Mouse (Mus musculus): Measurements from ENCODE around the gene Ppat. TPM values are rescaled to one million over a fixed set of nuclear protein-coding genes. Genes with fewer than 3 reads are reported as not detected.
"Not testable (repeated sequence)": the region's sequence is repeated elsewhere in the genome, so short reads cannot be mapped to it uniquely, and the experiment has no call there.

Ppat gene
- 12.1 and 13.0 TPM in 2 replicates for polyA plus RNA-seq (2015; fragmentation: Nextera tagmentation; extraction: Ambion mirVana)

DNA sequence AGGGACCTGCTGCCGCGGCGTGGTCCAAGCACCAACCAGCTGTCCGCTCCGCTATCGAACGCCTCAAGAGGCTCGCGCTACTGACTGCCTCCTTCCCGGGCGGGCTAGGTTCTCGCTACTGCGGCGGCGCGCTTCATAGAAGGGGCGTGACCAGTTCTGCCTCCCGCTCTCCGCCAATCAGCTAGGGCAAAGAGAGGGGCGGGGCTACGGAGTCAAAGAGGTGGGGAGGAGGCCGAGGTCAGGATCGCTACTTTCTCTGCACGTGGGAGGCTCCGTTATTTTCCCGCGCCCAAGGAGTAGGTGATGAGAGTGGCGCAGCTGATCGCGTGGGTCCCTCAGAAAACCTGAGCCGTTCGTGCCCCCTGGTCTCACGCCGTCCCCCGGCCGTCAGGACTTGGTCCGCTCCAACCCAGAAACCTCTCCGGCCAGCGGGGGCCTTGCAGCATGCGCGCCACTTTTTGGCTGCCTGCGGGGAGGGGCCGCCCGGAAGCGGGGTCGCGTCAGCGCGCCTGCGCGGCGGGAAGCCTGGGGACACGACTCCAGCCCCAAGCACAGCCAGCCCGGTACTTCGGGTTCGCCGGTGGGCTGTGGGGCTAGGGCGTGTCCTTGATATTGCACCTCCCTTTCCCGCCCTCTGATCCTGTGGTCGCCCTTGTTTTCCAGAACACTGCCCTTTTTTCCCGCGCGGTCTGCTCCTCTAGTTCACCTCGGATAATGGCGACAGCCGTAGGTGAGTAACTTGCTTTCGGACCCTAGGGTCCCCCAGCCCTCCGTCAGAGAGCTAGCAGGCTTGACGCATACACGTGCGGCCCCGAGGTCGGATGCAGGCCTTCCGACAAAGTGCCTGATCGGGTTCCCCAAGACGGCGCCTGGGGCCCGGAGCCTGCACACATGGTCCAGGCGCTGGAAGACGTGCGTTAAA is at the start of gene Ppat, which contains the start of gene Paics:
Gene Ppat, minus strand, starts transcription at position 473 of the 922 bp plus-strand sequence.
Gene Paics, plus strand, starts transcription at position 202 of the 922 bp plus-strand sequence.
- Histone ChIP-seq H3K27me3 (no peaks in the 10 kb centered on the region), H3K4me1 (replicated peaks) (peaks cover 33% of the 10 kb centered on the region), H3K4me2 (peak within 1 kb of the TSS; percentile 92), H3K4me3 (peak within 1 kb of the TSS; percentile 63), H3K36me3 (peaks cover under 1% of the 10 kb centered on the region), H3K9ac (peak within 1 kb of the TSS; percentile 75), H3K27ac (peak within 1 kb of the TSS; percentile 85), H3K9me3 (no peaks in the 10 kb centered on the region)
- WGBS = 0% methylated on average over 81 of the region's 81 CpGs
- ATAC-seq (ENCODE audit: low FRiP score) = peak; percentile 98

DNA sequence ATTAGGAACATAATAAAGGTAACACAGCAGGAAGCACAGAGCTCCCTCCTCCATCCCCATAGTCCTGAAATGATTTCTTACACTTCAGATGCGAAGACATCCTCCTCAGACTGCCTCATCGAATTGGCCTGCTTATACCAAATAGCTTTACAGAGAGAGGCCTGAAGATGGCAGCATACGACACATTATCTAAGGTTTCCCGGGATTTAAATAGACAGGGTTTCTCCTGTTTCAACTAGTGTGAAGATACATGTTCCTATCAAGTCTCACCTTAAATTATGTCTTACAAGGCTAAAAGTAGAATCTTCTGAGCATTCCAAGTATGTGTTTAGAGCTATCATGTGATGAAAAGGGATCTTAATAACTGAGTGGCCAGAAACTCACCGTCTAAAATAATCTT is 47.0 kb upstream of the Ppat start:
- no peak overlapping the region for H3K27ac ChIP-seq
- H3K4me2 ChIP-seq = no peak overlapping the region
- no peaks in the 10 kb centered on the region for H3K4me1 ChIP-seq (replicated peaks)
- no peak overlapping the region for H3K9ac ChIP-seq
- no peak for ATAC-seq (ENCODE audit: low FRiP score)
- WGBS = 52% methylated on average over 5 of the region's 5 CpGs
- H3K9me3 ChIP-seq = no peaks in the 10 kb centered on the region
- no peaks in the 10 kb centered on the region for H3K27me3 ChIP-seq
- no peak overlapping the region for H3K4me3 ChIP-seq
- H3K36me3 ChIP-seq = peaks cover 69% of the 10 kb centered on the region

DNA sequence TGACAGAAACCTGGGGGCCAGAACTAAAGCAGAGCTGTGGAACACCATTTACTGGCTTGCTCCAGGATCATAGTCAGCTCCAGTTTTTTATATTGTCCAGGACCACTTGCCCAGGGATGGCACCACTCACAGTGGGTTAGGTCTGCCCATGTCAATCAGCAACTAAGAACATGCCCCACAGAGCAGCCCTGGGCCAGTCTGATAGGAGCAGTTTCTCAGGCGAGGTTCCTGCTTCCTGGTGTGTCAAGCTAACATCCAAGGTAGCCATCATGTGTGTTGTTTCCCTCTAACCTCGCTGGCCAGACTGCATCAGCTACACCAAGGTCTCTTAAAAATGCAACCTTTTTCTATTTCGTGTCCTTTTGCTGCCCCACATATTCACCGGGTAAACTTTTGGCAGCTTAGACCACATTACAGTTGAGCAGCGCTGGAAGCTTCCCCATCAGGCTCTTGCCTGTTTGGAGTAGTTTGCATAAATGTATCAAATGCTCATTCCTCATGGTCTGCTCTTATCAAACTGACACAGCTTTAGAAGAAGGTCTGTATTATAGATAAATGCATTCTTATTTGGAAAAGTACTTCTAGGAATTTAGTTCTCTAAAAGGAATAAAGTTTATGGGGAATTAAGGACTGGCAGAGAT is 41.9 kb upstream of the Ppat start:
- Histone ChIP-seq H3K4me2 (no peak overlapping the region), H3K27ac (no peak overlapping the region), H3K4me1 (replicated peaks) (no peaks in the 10 kb centered on the region), H3K4me3 (no peak overlapping the region), H3K36me3 (peaks cover 82% of the 10 kb centered on the region), H3K27me3 (no peaks in the 10 kb centered on the region), H3K9me3 (no peaks in the 10 kb centered on the region), H3K9ac (no peak overlapping the region)
- no peak for ATAC-seq (ENCODE audit: low FRiP score)
- 93% methylated on average over 5 of the region's 5 CpGs for WGBS

- no peak overlapping the region for H3K27ac ChIP-seq
- WGBS = 98% methylated on average over 3 of the region's 3 CpGs
- H3K4me3 ChIP-seq = no peak overlapping the region
- no peak for ATAC-seq (ENCODE audit: low FRiP score)
- H3K4me1 ChIP-seq (replicated peaks) = no peaks in the 10 kb centered on the region
- peaks cover 80% of the 10 kb centered on the region for H3K36me3 ChIP-seq
- no peaks in the 10 kb centered on the region for H3K27me3 ChIP-seq
- no peak overlapping the region for H3K9ac ChIP-seq
- no peaks in the 10 kb centered on the region for H3K9me3 ChIP-seq
- no peak overlapping the region for H3K4me2 ChIP-seq
Measured at GRCm38 (mm10) chr5:76990789-76991188, 39.4 kb upstream of the Ppat start.

GRCm38 (mm10) chr5:76984015-76984414 is 32.6 kb upstream of the Ppat start:
- H3K4me1 ChIP-seq (replicated peaks) = no peaks in the 10 kb centered on the region
- H3K27me3 ChIP-seq = no peaks in the 10 kb centered on the region
- H3K36me3 ChIP-seq = peaks cover 71% of the 10 kb centered on the region
- no peaks in the 10 kb centered on the region for H3K9me3 ChIP-seq
- ATAC-seq (ENCODE audit: low FRiP score) = no peak
- no peak overlapping the region for H3K9ac ChIP-seq
- WGBS = 95% methylated on average over 11 of the region's 11 CpGs
- no peak overlapping the region for H3K27ac ChIP-seq
- no peak overlapping the region for H3K4me2 ChIP-seq
- no peak overlapping the region for H3K4me3 ChIP-seq

- Histone ChIP-seq H3K27me3 (no peaks in the 10 kb centered on the region), H3K4me3 (peak overlapping the region; percentile 90), H3K4me2 (peak overlapping the region; percentile 90), H3K27ac (no peak overlapping the region), H3K9me3 (no peaks in the 10 kb centered on the region), H3K4me1 (replicated peaks) (peaks cover 25% of the 10 kb centered on the region), H3K9ac (peak overlapping the region; percentile 88), H3K36me3 (peaks cover 26% of the 10 kb centered on the region)
- WGBS = 89% methylated on average over 8 of the region's 8 CpGs
- ATAC-seq (ENCODE audit: low FRiP score) = no peak
Measured at GRCm38 (mm10) chr5:76975736-76976135, 24.4 kb upstream of the Ppat start.

DNA sequence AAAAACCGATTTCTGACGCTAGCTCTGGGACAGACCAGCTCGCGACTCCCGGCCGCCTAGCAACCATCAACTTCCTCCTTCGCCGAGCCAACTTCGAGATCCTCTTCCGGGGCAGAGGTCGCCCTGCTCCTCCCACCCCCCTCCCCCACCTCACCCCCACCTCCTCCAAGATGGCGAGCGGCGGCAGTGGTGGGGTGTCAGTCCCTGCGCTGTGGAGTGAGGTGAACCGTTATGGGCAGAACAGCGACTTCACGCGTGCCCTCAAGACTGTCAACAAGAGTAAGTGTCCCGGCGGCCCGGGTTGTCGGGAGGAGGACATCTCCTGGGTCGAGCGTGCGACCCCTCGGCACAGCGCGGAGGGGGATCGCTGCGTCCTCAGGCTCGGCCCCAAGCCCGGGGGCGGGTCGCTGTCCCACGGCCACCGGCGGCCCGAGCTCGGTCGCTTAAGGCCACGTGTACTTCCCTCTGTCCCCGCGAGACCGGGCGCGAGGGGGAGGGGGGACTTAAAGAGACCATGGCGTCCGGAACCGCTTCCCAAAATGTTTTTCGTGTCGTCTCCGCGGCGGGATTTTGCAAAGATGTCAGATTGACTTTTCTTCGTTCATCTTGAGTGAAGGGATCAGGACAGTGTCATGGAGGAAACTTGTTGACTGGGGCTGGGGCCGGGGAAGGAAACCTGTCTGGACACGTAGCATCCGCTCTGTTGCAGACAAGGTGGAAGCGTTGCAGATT is 23.3 kb upstream of the Ppat start, which contains the start of gene Srp72:
Gene Srp72, plus strand, starts transcription at position 130 of the 732 bp plus-strand sequence.
- 1% methylated on average over 48 of the region's 60 CpGs for WGBS
- H3K4me2 ChIP-seq = peak within 1 kb of the TSS; percentile 90
- no peaks in the 10 kb centered on the region for H3K9me3 ChIP-seq
- no peaks in the 10 kb centered on the region for H3K27me3 ChIP-seq
- peaks cover 21% of the 10 kb centered on the region for H3K36me3 ChIP-seq
- peak within 1 kb of the TSS; percentile 91 for H3K27ac ChIP-seq
- ATAC-seq (ENCODE audit: low FRiP score) = peak; percentile 97
- peak within 1 kb of the TSS; percentile 90 for H3K4me3 ChIP-seq
- H3K4me1 ChIP-seq (replicated peaks) = peaks cover 25% of the 10 kb centered on the region
- H3K9ac ChIP-seq = peak within 1 kb of the TSS; percentile 88

DNA sequence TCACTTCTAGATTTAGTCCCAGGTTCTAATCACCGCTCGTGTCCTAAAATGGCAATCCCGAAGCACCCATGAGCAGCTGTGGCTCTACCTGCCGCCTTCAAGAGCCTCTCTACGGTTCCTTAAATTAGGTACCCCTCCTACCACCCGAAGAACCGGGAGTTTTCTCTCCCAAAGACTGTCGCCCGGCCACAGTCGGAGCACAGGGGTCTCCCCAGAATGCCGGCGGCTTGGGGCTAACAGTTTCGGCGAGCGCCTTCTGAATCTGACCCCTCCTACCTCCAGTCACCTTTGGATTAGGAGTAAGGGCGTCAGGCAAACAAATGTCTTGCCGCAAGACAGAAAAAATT is 22.8 kb upstream of the Ppat start:
- Histone ChIP-seq H3K36me3 (peaks cover 18% of the 10 kb centered on the region), H3K27ac (no peak overlapping the region), H3K4me2 (peak overlapping the region; percentile 90), H3K4me1 (replicated peaks) (peaks cover 25% of the 10 kb centered on the region), H3K4me3 (peak overlapping the region; percentile 90), H3K9me3 (no peaks in the 10 kb centered on the region), H3K9ac (peak overlapping the region; percentile 88), H3K27me3 (no peaks in the 10 kb centered on the region)
- WGBS = 3% methylated on average over 17 of the region's 17 CpGs
- ATAC-seq (ENCODE audit: low FRiP score) = peak; percentile 55

- Histone ChIP-seq H3K27me3 (no peaks in the 10 kb centered on the region), H3K9me3 (no peaks in the 10 kb centered on the region), H3K36me3 (peaks cover 21% of the 10 kb centered on the region), H3K27ac (no peak overlapping the region), H3K4me1 (replicated peaks) (peaks cover 25% of the 10 kb centered on the region), H3K4me2 (peak overlapping the region; percentile 90), H3K9ac (peak overlapping the region; percentile 88; the same call in 1 of the 2 replicates), H3K4me3 (peak overlapping the region; percentile 90)
- 69% methylated on average over 3 of the region's 3 CpGs for WGBS
- no peak for ATAC-seq (ENCODE audit: low FRiP score)
Measured at GRCm38 (mm10) chr5:76973488-76973887, 22.1 kb upstream of the Ppat start.

DNA sequence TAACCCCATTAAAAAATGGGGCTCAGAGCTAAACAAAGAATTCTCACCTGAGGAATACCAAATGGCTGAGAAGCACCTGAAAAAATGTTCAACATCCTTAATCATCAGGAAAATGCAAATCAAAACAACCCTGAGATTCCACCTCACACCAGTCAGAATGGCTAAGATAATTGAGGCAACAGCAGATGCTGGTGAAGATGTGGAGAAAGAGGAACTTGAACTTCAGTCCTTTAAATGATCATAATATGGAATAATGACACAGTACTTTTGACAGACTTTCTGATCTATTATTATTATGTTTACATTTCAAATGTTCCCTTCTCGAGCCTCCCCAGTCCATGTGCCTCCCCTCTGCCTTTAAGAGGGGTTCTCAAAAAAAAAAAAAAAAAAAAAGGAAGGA is 19.7 kb upstream of the Ppat start:
- not testable (repeated sequence) for H3K9ac ChIP-seq; H3K9me3 ChIP-seq; H3K4me2 ChIP-seq; H3K4me3 ChIP-seq; H3K27me3 ChIP-seq; ATAC-seq (ENCODE audit: low FRiP score); H3K27ac ChIP-seq
- peaks cover 27% of the 10 kb centered on the region for H3K36me3 ChIP-seq
- 93% methylated on average over 1 of the region's 1 CpGs for WGBS
- peaks cover 22% of the 10 kb centered on the region for H3K4me1 ChIP-seq (replicated peaks)

GRCm38 (mm10) chr5:76969250-76969649 is 17.9 kb upstream of the Ppat start:
- H3K36me3 ChIP-seq = peaks cover 32% of the 10 kb centered on the region

DNA sequence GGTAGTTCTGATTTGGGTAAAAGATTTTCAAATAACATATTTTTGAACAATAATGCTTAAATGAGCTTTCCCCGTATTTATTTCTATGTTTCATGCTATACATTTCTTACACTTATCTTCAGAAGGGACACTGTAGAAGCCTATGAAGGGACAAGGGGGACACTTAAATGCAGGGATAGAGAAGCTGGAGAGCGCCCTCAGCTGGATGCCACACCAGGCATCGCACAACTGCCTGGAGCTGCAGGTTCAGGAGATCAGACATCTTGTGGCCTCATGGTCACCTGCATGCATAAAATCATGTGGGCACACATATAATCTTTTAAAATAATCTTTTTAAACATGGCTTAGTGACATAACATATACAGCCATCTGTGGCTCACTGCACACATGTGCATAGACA is 13.3 kb upstream of the Ppat start:
- WGBS = 92% methylated on average over 3 of the region's 3 CpGs
- peaks cover 64% of the 10 kb centered on the region for H3K36me3 ChIP-seq

More at GRCm38 (mm10) chr5:76969250-76969649, 17.9 kb upstream of the Ppat start:
- Histone ChIP-seq H3K9me3 (no peaks in the 10 kb centered on the region), H3K27ac (no peak overlapping the region), H3K4me3 (no peak overlapping the region), H3K4me2 (no peak overlapping the region), H3K4me1 (replicated peaks) (peaks cover 13% of the 10 kb centered on the region), H3K27me3 (no peaks in the 10 kb centered on the region), H3K9ac (no peak overlapping the region)
- ATAC-seq (ENCODE audit: low FRiP score) = no peak
- 81% methylated on average over 5 of the region's 5 CpGs for WGBS

More for the DNA sequence above, 13.3 kb upstream of the Ppat start:
- no peak for ATAC-seq (ENCODE audit: low FRiP score)
- Histone ChIP-seq H3K27me3 (no peaks in the 10 kb centered on the region), H3K27ac (no peak overlapping the region), H3K4me2 (no peak overlapping the region), H3K9ac (no peak overlapping the region), H3K4me3 (no peak overlapping the region), H3K9me3 (no peaks in the 10 kb centered on the region), H3K4me1 (replicated peaks) (no peaks in the 10 kb centered on the region)

Measured in hindbrain, embryonic 13.5 days (tissue).